Mouse (Mus musculus) MEL (cell line): ENCODE results near the gene Ppp1r1a. TPM values are rescaled to one million over a fixed set of nuclear protein-coding genes. Genes with fewer than 3 reads are reported as not detected.

ENCODE experiments used
- DNase-seq: peaks from one replicate; pipeline ENCODE4 v3.0.0; 2011; ENCODE audit warnings: low read depth, low spot score
- H3K27ac ChIP-seq: 2 replicates; pipeline ENCODE4 v1.5.1; 2012; ENCODE audit warnings: low read depth, mild to moderate bottlenecking, control low read depth, low read length, moderate library complexity; ENCODE audit not compliant: control insufficient read depth
- H3K27me3 ChIP-seq, 2 experiments: fragments of 150-350 bp in 1 of 2; sonication (generic) in 1 of 2; 2 replicates each; pipeline ENCODE4 v1.6.1; 2012; ENCODE audit warnings: low read length in 2 of 2, mild to moderate bottlenecking in 2 of 2, improper control_type of control experiment in 1 of 2, moderate library complexity in 1 of 2; ENCODE audit not compliant: insufficient read depth in 2 of 2, control insufficient read depth in 1 of 2
- H3K36me3 ChIP-seq, 2 experiments: 2 replicates each; pipeline ENCODE4 v1.6.1; 2012 to 2014; ENCODE audit warnings: low read length in 2 of 2, improper control_type of control experiment in 1 of 2, inconsistent platforms in 1 of 2, mild to moderate bottlenecking in 1 of 2; ENCODE audit not compliant: insufficient read depth in 2 of 2, control insufficient read depth in 1 of 2
- H3K4me1 ChIP-seq, 2 experiments: fragments of 150-350 bp in 1 of 2; sonication (generic) in 1 of 2; 2 replicates each; pipeline ENCODE4 v1.6.1; 2012; ENCODE audit warnings: low read length in 2 of 2, improper control_type of control experiment in 1 of 2, mild to moderate bottlenecking in 1 of 2; ENCODE audit not compliant: insufficient read depth in 2 of 2, control insufficient read depth in 1 of 2
- H3K4me3 ChIP-seq, 2 experiments: fragments of 150-350 bp in 1 of 2; sonication (generic) in 1 of 2; 2 replicates each; pipeline ENCODE4 v1.5.1; 2012; ENCODE audit warnings: low read depth in 2 of 2, low read length in 2 of 2, mild to moderate bottlenecking in 2 of 2, moderate library complexity in 2 of 2, control low read depth in 1 of 2, improper control_type of control experiment in 1 of 2; ENCODE audit not compliant: control insufficient read depth in 1 of 2, insufficient read depth in 1 of 2
- H3K79me2 ChIP-seq: 2 replicates; pipeline ENCODE4 v1.6.1; 2012; ENCODE audit warnings: mild to moderate bottlenecking, low read length, moderate library complexity; ENCODE audit not compliant: control insufficient read depth, poor library complexity, insufficient read depth
- H3K9ac ChIP-seq: 2 replicates; pipeline ENCODE4 v1.6.1; 2012; ENCODE audit warnings: low read depth, mild to moderate bottlenecking, control low read depth, low read length, moderate library complexity; ENCODE audit not compliant: control insufficient read depth, poor library complexity, severe bottlenecking
- H3K9me3 ChIP-seq: fragments of 150-350 bp; sonication (generic); replicated peaks from 2 replicates; pipeline ENCODE4 v1.6.1; 2012; ENCODE audit warnings: mild to moderate bottlenecking, low read length, improper control_type of control experiment, moderate library complexity; ENCODE audit not compliant: insufficient read depth
- CHD1 ChIP-seq: IDR thresholded peaks from 2 replicates; pipeline ENCODE4 v1.6.1; 2012; ENCODE audit warnings: low read depth, mild to moderate bottlenecking, inconsistent platforms, low read length, improper control_type of control experiment
- CTCF ChIP-seq, 3 experiments: IDR thresholded peaks in 2 of 3; conservative IDR thresholded peaks in 1 of 3; 2 replicates each; pipeline ENCODE4 v1.5.1; 2011 to 2012; ENCODE audit warnings: low read length in 3 of 3, low read depth in 2 of 3, mild to moderate bottlenecking in 2 of 3, improper control_type of control experiment in 1 of 3, inconsistent platforms in 1 of 3, mixed read lengths in 1 of 3, moderate library complexity in 1 of 3; ENCODE audit not compliant: control insufficient read depth in 1 of 3, insufficient read depth in 1 of 3, poor library complexity in 1 of 3, severe bottlenecking in 1 of 3
- EP300 ChIP-seq, 2 experiments: IDR thresholded peaks; 2 replicates each; pipeline ENCODE4 v1.6.1; 2011; ENCODE audit warnings: improper control_type of control experiment in 2 of 2, low read length in 2 of 2, low read depth in 1 of 2, mild to moderate bottlenecking in 1 of 2
- KAT2A ChIP-seq: conservative IDR thresholded peaks from 2 replicates; pipeline ENCODE4 v1.6.1; 2012; ENCODE audit warnings: low read depth, low read length, improper control_type of control experiment, inconsistent platforms
- MAX ChIP-seq: IDR thresholded peaks from 2 replicates; pipeline ENCODE4 v1.6.1; 2011; ENCODE audit warnings: low read length, improper control_type of control experiment
- MAZ ChIP-seq: IDR thresholded peaks from 2 replicates; pipeline ENCODE4 v1.6.1; 2012; ENCODE audit warnings: low read depth, mild to moderate bottlenecking, inconsistent platforms, low read length, improper control_type of control experiment
- MEF2A ChIP-seq: IDR thresholded peaks from 2 replicates; pipeline ENCODE4 v1.6.1; 2014; ENCODE audit warnings: low read depth, mild to moderate bottlenecking, inconsistent platforms, low read length, improper control_type of control experiment; ENCODE audit not compliant: poor library complexity, insufficient replicate concordance, severe bottlenecking; ENCODE audit errors: extremely low read depth
- MYB ChIP-seq: IDR thresholded peaks from 2 replicates; pipeline ENCODE4 v1.6.1; 2011; ENCODE audit warnings: mild to moderate bottlenecking, low read depth, low read length, improper control_type of control experiment
- MYC ChIP-seq: IDR thresholded peaks from 2 replicates; pipeline ENCODE4 v1.6.1; 2011; ENCODE audit warnings: low read depth, mild to moderate bottlenecking, low read length, improper control_type of control experiment, moderate library complexity
- NELFE ChIP-seq: IDR thresholded peaks from 2 replicates; pipeline ENCODE4 v1.6.1; 2011; ENCODE audit warnings: low read depth, low read length, improper control_type of control experiment
- POLR2A ChIP-seq, 2 experiments: IDR thresholded peaks; 2 replicates each; pipeline ENCODE4 v1.6.1; 2011 to 2012; ENCODE audit warnings: low read length in 2 of 2, mild to moderate bottlenecking in 2 of 2, control low read depth in 1 of 2, improper control_type of control experiment in 1 of 2, low read depth in 1 of 2, moderate library complexity in 1 of 2; ENCODE audit not compliant: control insufficient read depth in 1 of 2, insufficient read depth in 1 of 2, poor library complexity in 1 of 2
- POLR2AphosphoS2 ChIP-seq: IDR thresholded peaks from 2 replicates; pipeline ENCODE4 v1.6.1; 2011; ENCODE audit warnings: low read length, improper control_type of control experiment
- POLR2AphosphoS5 ChIP-seq: IDR thresholded peaks from 2 replicates; pipeline ENCODE4 v1.6.1; 2012; ENCODE audit warnings: low read depth, borderline replicate concordance, mild to moderate bottlenecking, inconsistent platforms, low read length, moderate library complexity, mixed read lengths
- RAD21 ChIP-seq: IDR thresholded peaks from 2 replicates; pipeline ENCODE4 v1.6.1; 2011; ENCODE audit warnings: mild to moderate bottlenecking, low read depth, low read length, improper control_type of control experiment
- RCOR1 ChIP-seq: IDR thresholded peaks from 2 replicates; pipeline ENCODE4 v1.6.1; 2012; ENCODE audit warnings: low read depth, mild to moderate bottlenecking, inconsistent platforms, low read length, improper control_type of control experiment
- SIN3A ChIP-seq: IDR thresholded peaks from 2 replicates; pipeline ENCODE4 v1.6.1; 2012; ENCODE audit warnings: low read length, improper control_type of control experiment, inconsistent platforms
- TBP ChIP-seq: IDR thresholded peaks from 2 replicates; pipeline ENCODE4 v1.8.0; 2011; ENCODE audit warnings: low read depth, low read length, improper control_type of control experiment
- TCF12 ChIP-seq: IDR thresholded peaks from 2 replicates; pipeline ENCODE4 v1.6.1; 2014; ENCODE audit warnings: low read depth, mild to moderate bottlenecking, inconsistent platforms, low read length, improper control_type of control experiment, moderate library complexity
- UBTF ChIP-seq: IDR thresholded peaks from 2 replicates; pipeline ENCODE4 v1.6.1; 2012; ENCODE audit warnings: low read depth, mild to moderate bottlenecking, inconsistent platforms, low read length, improper control_type of control experiment, moderate library complexity, borderline replicate concordance; ENCODE audit not compliant: insufficient read depth
- USF1 ChIP-seq: IDR thresholded peaks from 2 replicates; pipeline ENCODE4 v1.6.1; 2014; ENCODE audit warnings: low read depth, mild to moderate bottlenecking, inconsistent platforms, low read length, improper control_type of control experiment, moderate library complexity
- USF2 ChIP-seq, 2 experiments: IDR thresholded peaks; 2 replicates each; pipeline ENCODE4 v1.6.1; 2011 to 2012; ENCODE audit warnings: improper control_type of control experiment in 2 of 2, low read length in 2 of 2, borderline replicate concordance in 1 of 2, inconsistent platforms in 1 of 2, low read depth in 1 of 2, mild to moderate bottlenecking in 1 of 2; ENCODE audit not compliant: insufficient read depth in 1 of 2
- ZMIZ1 ChIP-seq: IDR thresholded peaks from 2 replicates; pipeline ENCODE4 v1.6.1; 2012; ENCODE audit warnings: low read depth, mild to moderate bottlenecking, inconsistent platforms, low read length, improper control_type of control experiment, moderate library complexity
- polyA plus RNA-seq, 2 experiments: library from polyadenylated mRNA; stranded (reverse) in 1 of 2; unstranded in 1 of 2; fragments of >175 nt in 1 of 2; fragments of >200 nt in 1 of 2; gene quantifications; 2 replicates each; pipeline versions ENCODE4 v1.2.1 to v1.2.4; 2012; ENCODE audit warnings: low replicate concordance in 2 of 2, low read depth in 1 of 2; ENCODE audit not compliant: insufficient read length in 2 of 2, insufficient read depth in 1 of 2, missing spikeins in 1 of 2
- total RNA-seq: library from RNA; depleted of rRNA; stranded (reverse); fragments of 300-350 nt; gene quantifications from 2 replicates; pipeline ENCODE4 v1.2.3, GENCODE M21; 2012; rRNA removed

Gene Ppp1r1a
- total RNA-seq (not detected in 2 replicates), polyA plus RNA-seq (not detected)

DNA sequence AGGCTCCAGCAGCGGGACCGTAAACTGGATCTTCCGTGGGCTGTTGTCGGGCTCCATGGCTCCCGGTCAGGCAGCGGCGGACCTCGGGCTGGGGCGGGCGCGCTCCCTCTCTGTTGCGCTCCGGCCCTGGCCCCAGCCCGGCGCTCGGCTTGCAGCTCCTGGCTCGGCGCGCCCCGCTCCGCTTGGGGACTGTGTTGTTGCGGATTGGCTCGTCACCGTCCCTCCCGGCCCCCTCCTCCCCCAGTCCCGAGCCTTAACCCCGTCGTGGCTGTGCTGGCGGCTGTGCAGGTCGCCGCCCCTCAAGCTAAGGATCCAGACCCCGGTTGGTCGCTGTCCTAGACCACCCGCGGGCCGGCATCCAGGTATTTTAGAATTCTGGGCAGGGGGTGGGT is at the start of gene Ppp1r1a:
Gene Ppp1r1a (minus strand): TSS at position 182 of the 392 bp plus-strand sequence.
- no peak for DNase-seq
- Histone ChIP-seq H3K4me3 (no peak within 1 kb of the TSS), H3K9ac (no peak within 1 kb of the TSS), H3K9me3 (no peaks in the 10 kb centered on the region), H3K27me3 (no peaks in the 10 kb centered on the region), H3K79me2 (no peaks in the 10 kb centered on the region), H3K36me3 (no peaks in the 10 kb centered on the region), H3K4me1 (no peaks in the 10 kb centered on the region), H3K27ac (no peak within 1 kb of the TSS)
- TF ChIP-seq MAZ (no peak), NELFE (no peak), EP300 (IDR thresholded peaks at IDR 0.05; ENCODE audit: low read depth in 1 of 2, low read length in 2 of 2) (no peak), POLR2AphosphoS2 (no peak), USF1 (no peak), UBTF (no peak), POLR2AphosphoS5 (no peak), TBP (no peak)

DNA sequence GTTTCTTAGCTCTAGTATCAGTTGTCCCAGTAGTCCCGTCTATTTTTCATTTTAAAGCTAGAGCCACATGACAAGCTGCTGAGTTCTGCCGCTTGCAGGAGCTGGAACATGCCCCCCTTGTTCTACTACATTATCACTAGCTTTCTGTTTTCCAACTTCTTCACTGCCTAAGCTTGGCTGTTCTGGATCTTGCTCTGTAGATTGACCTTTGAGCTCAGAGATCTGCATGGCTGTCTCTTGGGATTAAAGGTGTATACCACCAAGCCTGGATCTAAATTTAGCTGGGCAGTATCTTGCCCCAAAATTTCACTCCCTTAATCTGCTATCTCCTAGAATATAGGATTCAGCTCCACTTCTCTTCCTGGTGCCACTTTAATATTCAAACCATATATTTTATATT is 48.1 kb upstream of the Ppp1r1a start:
- Histone ChIP-seq H3K79me2 (no peaks in the 10 kb centered on the region), H3K27me3 (no peaks in the 10 kb centered on the region), H3K9ac (no peak overlapping the region), H3K9me3 (no peaks in the 10 kb centered on the region), H3K4me1 (no peaks in the 10 kb centered on the region), H3K27ac (no peak overlapping the region), H3K4me3 (no peak overlapping the region), H3K36me3 (no peaks in the 10 kb centered on the region)
- no peak for DNase-seq
- TF ChIP-seq MYC, result no peak
- TF ChIP-seq SIN3A, result no peak
- TF ChIP-seq USF1, result no peak
- no peak for TF ChIP-seq POLR2A (IDR thresholded peaks at IDR 0.05; ENCODE audit: control insufficient read depth in 1 of 2, insufficient read depth in 1 of 2, low read depth in 1 of 2, low read length in 2 of 2, poor library complexity in 1 of 2)
- no peak for TF ChIP-seq ZMIZ1
- no peak for TF ChIP-seq USF2 (IDR thresholded peaks at IDR 0.05; ENCODE audit: borderline replicate concordance in 1 of 2, insufficient read depth in 1 of 2, low read depth in 1 of 2, low read length in 2 of 2)
- TF ChIP-seq CHD1, result no peak

DNA sequence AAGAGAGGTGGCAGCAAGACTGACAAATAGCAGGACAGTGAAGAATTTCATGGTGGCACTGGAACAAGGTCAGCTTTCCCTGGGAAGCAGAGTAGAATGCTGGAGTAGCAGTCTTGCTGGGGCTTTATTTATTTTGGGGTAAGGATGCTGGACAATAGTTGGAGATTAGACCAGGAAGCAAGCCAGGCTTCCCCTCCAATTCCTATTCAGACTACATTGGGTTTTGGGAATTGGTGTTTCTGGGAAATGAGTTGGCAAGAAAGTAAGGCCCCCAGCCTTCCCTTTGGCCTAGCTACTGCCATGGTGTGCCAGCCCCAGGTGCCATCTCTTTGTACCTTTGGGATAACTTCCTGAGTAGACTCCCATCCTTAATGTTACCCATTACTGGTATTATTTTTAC is 27.2 kb upstream of the Ppp1r1a start, which contains the start of gene Glycam1:
Gene Glycam1 (minus strand): TSS at position 101 of the 400 bp plus-strand sequence.
- DNase-seq, result no peak
- no peaks in the 10 kb centered on the region for H3K9me3 ChIP-seq
- H3K36me3 ChIP-seq, result no peaks in the 10 kb centered on the region
- H3K4me3 ChIP-seq, result no peak within 1 kb of the TSS
- no peak within 1 kb of the TSS for H3K9ac ChIP-seq
- H3K4me1 ChIP-seq, result no peaks in the 10 kb centered on the region
- no peaks in the 10 kb centered on the region for H3K79me2 ChIP-seq
- no peak within 1 kb of the TSS for H3K27ac ChIP-seq
- H3K27me3 ChIP-seq, result no peaks in the 10 kb centered on the region
- TF ChIP-seq RCOR1, result no peak
- no peak for TF ChIP-seq UBTF
- no peak for TF ChIP-seq MAX
- TF ChIP-seq EP300 (IDR thresholded peaks at IDR 0.05; ENCODE audit: low read depth in 1 of 2, low read length in 2 of 2), result no peak
- no peak for TF ChIP-seq USF1
- no peak for TF ChIP-seq MEF2A
- TF ChIP-seq CHD1, result no peak
- no peak for TF ChIP-seq POLR2A (IDR thresholded peaks at IDR 0.05; ENCODE audit: control insufficient read depth in 1 of 2, insufficient read depth in 1 of 2, low read depth in 1 of 2, low read length in 2 of 2, poor library complexity in 1 of 2)
- no peak for TF ChIP-seq MYB
- TF ChIP-seq SIN3A, result no peak
- no peak for TF ChIP-seq CTCF (IDR thresholded peaks at IDR 0.05 in 2 of 3, conservative IDR thresholded peaks at IDR 0.05 in 1 of 3; ENCODE audit: control insufficient read depth in 1 of 3, insufficient read depth in 1 of 3, low read depth in 2 of 3, low read length in 3 of 3, poor library complexity in 1 of 3, severe bottlenecking in 1 of 3)
- TF ChIP-seq KAT2A, result no peak
- no peak for TF ChIP-seq RAD21
- no peak for TF ChIP-seq MAZ
- TF ChIP-seq TCF12, result no peak
